Mouse (Mus musculus): Measurements from ENCODE around the gene Dynlt1f.
"Not testable (repeated sequence)": the region's sequence is repeated elsewhere in the genome, so short reads cannot be mapped to it uniquely, and the experiment has no call there.

DNA sequence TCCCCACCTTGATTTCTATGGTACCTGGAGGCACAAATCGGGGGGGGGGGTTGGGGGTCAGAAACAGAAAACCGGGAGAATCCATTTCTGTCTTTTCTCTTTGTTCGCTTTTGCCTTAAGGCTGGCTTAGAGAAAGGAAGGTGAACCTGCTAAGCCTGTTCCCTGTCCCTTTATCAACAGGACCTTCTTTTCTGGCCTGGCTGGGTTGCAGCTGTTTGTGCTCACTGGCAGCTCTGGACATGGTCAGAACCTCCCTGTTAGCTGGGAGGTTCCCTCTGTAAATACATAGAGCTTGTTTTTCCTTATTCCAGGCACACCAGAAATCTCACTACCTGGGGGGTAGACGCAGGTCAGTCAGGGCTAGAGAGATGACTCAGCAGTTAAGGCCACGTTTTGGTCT, 18.6 kb upstream of the Dynlt1f start:
- TF ChIP-seq CTCF, POLR2A (IDR thresholded peaks at IDR 0.05; ENCODE audit: extremely low read depth, insufficient read depth, low read length): not testable (repeated sequence)

Data from cortical plate, adult 2 months (tissue).